Mouse (Mus musculus) embryonic fibroblast, embryonic 13.5 days (primary cell): Measurements from ENCODE around the gene Bloc1s4. TPM values are rescaled to one million over a fixed set of nuclear protein-coding genes. Genes with fewer than 3 reads are reported as not detected.

Experiments used
- H3K27ac ChIP-seq: 2 replicates; pipeline ENCODE4 v1.5.1; 2012; ENCODE audit warnings: low read length, control low read depth, inconsistent platforms; ENCODE audit not compliant: insufficient read depth
- H3K4me1 ChIP-seq: 2 replicates; pipeline ENCODE4 v1.6.1; 2011; ENCODE audit warnings: low read length; ENCODE audit not compliant: control insufficient read depth, insufficient read depth
- H3K4me3 ChIP-seq: 2 replicates; pipeline ENCODE4 v1.5.1; 2011; ENCODE audit warnings: mild to moderate bottlenecking, control low read depth, low read length; ENCODE audit not compliant: insufficient read depth
- CTCF ChIP-seq: IDR thresholded peaks from 2 replicates; pipeline ENCODE4 v1.5.1; 2011; ENCODE audit warnings: mild to moderate bottlenecking, control low read depth, low read length, moderate library complexity, borderline replicate concordance; ENCODE audit not compliant: insufficient read depth
- POLR2A ChIP-seq: IDR thresholded peaks from 2 replicates; pipeline ENCODE4 v1.6.1; 2011; ENCODE audit warnings: low read depth, mild to moderate bottlenecking, control low read depth, low read length, moderate library complexity
- polyA plus RNA-seq: library from polyadenylated mRNA; stranded (reverse); fragments of >200 nt; gene quantifications from 2 replicates; pipeline ENCODE4 v1.2.4, GENCODE M21; 2011; ENCODE audit warnings: low read depth; ENCODE audit not compliant: missing spikeins, insufficient read length

Gene Bloc1s4
- polyA plus RNA-seq, 1 experiment = 9.3 TPM

DNA sequence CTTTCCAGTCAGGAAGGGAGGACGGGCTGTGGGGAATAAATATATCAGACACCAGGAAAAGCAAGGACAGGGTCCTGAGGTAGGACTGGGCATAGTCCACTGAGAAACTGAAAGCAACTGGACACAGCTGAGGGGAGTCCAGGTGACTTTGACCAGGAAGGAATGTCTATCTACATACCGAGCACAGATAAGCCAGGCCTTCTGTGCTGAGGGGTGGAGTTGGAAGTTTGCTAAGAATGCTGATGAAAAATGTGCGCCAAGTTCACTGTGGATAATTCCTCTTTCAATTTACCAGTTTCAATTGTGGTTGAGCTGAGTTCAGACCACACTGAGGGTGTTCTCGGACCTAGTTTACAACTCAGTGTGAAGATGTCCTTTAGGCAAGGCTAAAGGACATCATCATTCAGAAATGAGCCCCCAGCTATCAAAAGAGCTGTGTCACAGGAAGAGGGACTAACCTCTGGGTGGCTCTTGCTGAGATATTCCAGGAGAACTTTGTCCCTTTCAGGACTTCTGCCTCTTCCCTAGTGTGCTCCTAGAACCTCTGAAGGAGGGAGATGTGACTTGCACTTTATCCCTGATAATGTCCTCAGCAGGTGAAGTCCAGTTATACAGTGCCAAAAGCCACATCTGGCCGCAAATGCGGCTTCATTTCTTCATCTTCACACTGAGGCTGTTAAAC is 47.4 kb downstream of the Bloc1s4 start:
- TF ChIP-seq POLR2A (no peak), CTCF (no peak)

DNA sequence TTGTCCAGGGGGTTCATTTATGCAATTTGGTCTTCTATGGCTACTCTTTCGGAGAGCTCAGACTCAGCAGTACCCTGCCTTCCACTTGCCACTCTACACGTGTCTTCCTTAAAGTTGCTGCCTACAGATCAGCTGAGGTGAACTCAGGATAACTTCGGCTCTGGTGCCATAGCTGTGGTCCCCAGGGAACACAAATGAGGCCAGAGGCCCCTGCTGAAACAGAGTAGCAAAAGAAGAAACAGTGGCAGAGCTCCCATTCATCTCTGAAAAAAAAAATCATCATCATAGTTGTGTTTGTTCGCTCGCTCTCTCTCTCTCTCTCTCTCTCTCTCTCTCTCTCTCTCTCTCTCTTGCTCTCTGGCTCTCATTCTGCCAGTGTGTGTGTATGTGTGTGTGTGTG is 49.8 kb downstream of the Bloc1s4 start:
- Histone ChIP-seq H3K4me1 (peaks cover 14% of the 10 kb centered on the region), H3K4me3 (no peak overlapping the region), H3K27ac (peak overlapping the region; percentile 81)
- TF ChIP-seq POLR2A = no peak
- TF ChIP-seq CTCF = no peak

More for the DNA sequence above, 47.4 kb downstream of the Bloc1s4 start:
- Histone ChIP-seq H3K27ac (no peak overlapping the region), H3K4me1 (peaks cover 14% of the 10 kb centered on the region), H3K4me3 (no peak overlapping the region)

DNA sequence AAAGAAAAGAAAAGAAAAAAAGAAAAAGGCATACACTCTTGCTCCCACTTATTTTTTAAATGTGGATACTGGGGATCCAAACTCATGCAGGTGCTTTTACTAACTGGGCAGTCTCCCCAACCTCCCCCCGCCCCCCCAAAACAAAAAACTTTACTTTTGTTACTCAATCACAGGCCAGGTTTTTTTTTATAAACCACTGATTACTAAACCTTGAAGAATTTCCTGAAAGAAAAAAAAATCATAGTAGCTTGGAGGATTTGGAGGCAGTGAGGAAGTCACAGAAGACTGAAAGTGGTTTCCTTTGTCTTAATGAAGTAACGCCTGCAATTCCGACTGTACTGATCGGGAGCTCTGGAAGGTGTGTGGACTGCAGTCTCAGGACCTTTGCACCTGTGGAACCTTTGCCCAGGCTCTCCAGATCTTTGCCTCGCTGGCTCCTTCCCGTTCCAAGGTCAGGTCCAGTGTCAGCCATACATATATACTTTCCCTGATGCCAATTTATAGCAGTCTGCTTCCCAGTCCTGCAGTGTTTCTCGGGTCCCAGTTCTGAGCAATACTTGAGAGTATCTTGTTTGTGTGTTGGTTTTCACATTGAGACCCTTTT is 50.3 kb downstream of the Bloc1s4 start:
- Histone ChIP-seq H3K27ac (peak overlapping the region; percentile 81), H3K4me3 (no peak overlapping the region), H3K4me1 (peaks cover 14% of the 10 kb centered on the region)
- TF ChIP-seq POLR2A = no peak
- no peak for TF ChIP-seq CTCF

Other genes with a start within 250 kb of the Bloc1s4 start
- gene Tbc1d14, start 155.4 kb downstream of the Bloc1s4 start, polyA plus RNA-seq = 21.5 and 26.1 TPM in 2 replicates
- gene D5Ertd579e, start 52.6 kb downstream of the Bloc1s4 start, polyA plus RNA-seq = 56.7 and 56.9 TPM in 2 replicates
- 316 and 394 TPM in 2 replicates for gene Mrfap1, start 48.1 kb upstream of the Bloc1s4 start, polyA plus RNA-seq
- 49.5 and 52.8 TPM in 2 replicates for gene Man2b2, start 82.0 kb upstream of the Bloc1s4 start, polyA plus RNA-seq
- gene Ppp2r2c, start 119.9 kb upstream of the Bloc1s4 start, polyA plus RNA-seq = 0.65 TPM in 1 of 2 replicates, not detected in the other
- 23.7 and 26.4 TPM in 2 replicates for gene Wfs1, start 240.6 kb upstream of the Bloc1s4 start, polyA plus RNA-seq